Mouse (Mus musculus) G1E (cell line): Measurements from ENCODE around the gene Paf1. TPM values are rescaled to one million over a fixed set of nuclear protein-coding genes. Genes with fewer than 3 reads are reported as not detected.

Source experiments
- ATAC-seq: 2 replicates; pipeline ENCODE4 v1.8.0; 2016; ENCODE audit warnings: mild to moderate bottlenecking; ENCODE audit not compliant: insufficient number of reproducible peaks, poor library complexity, low FRiP score, severe bottlenecking; ENCODE audit errors: extremely low read depth
- DNase-seq: peaks from one replicate; pipeline ENCODE4 v3.0.0; 2012; ENCODE audit warnings: low spot score
- H3K27me3 ChIP-seq: 2 replicates; pipeline ENCODE4 v1.6.1; 2012; ENCODE audit warnings: mild to moderate bottlenecking, low read length, inconsistent platforms; ENCODE audit not compliant: insufficient read depth
- H3K36me3 ChIP-seq: replicated peaks from 2 replicates; pipeline ENCODE3; 2012; ENCODE audit warnings: mild to moderate bottlenecking, inconsistent platforms
- H3K4me1 ChIP-seq: 2 replicates; pipeline ENCODE4 v1.6.1; 2012; ENCODE audit warnings: low read depth, low read length, inconsistent platforms, mixed read lengths; ENCODE audit not compliant: insufficient read depth
- H3K4me3 ChIP-seq: 2 replicates; pipeline ENCODE4 v1.5.1; 2012; ENCODE audit warnings: low read depth, mild to moderate bottlenecking, inconsistent platforms, low read length, moderate library complexity, mixed read lengths
- H3K9me3 ChIP-seq: replicated peaks from 2 replicates; pipeline ENCODE4 v1.6.1; 2012; ENCODE audit warnings: inconsistent platforms
- CTCF ChIP-seq: IDR thresholded peaks from 2 replicates; pipeline ENCODE4 v1.5.1; 2012; ENCODE audit warnings: low read depth, low read length, inconsistent platforms, mixed read lengths
- GATA1 ChIP-seq: IDR thresholded peaks from 2 replicates; pipeline ENCODE4 v1.6.1; 2012; ENCODE audit warnings: borderline replicate concordance, low read length, inconsistent platforms, mixed read lengths
- GATA2 ChIP-seq: IDR thresholded peaks from 2 replicates; pipeline ENCODE4 v1.6.1; 2012; ENCODE audit warnings: low read depth, low read length, inconsistent platforms, borderline replicate concordance
- POLR2AphosphoS5 ChIP-seq: IDR thresholded peaks from 2 replicates; pipeline ENCODE4 v1.6.1; 2012; ENCODE audit warnings: low read depth, low read length, inconsistent platforms; ENCODE audit not compliant: insufficient replicate concordance
- TAL1 ChIP-seq: conservative IDR thresholded peaks from 2 replicates; pipeline ENCODE4 v1.6.1; 2012; ENCODE audit warnings: low read depth, low read length, inconsistent platforms, mixed read lengths
- polyA plus RNA-seq: library from polyadenylated mRNA; stranded (reverse); fragments of >175 nt; gene quantifications from 2 replicates; pipeline ENCODE4 v1.2.3, GENCODE M21; 2012
- total RNA-seq, 2 experiments: library from RNA; stranded (forward) in 1 of 2; stranded (reverse) in 1 of 2; fragments of 200-1000 nt in 1 of 2; fragments of >200 nt in 1 of 2; fragmentation: Nextera tagmentation in 1 of 2; gene quantifications; 2 replicates each; pipeline ENCODE4 v1.2.3; 2014 to 2017

The Paf1 gene
- total and polyA plus RNA-seq, 3 experiments: 68.5 to 170 (median 96.2) TPM

- TF ChIP-seq CTCF (no peak), TAL1 (no peak), GATA1 (no peak), GATA2 (no peak), POLR2AphosphoS5 (no peak)
- ATAC-seq (no peak), DNase-seq (no peak)
- Histone ChIP-seq H3K9me3 (no peaks in the 10 kb centered on the region), H3K36me3 (peaks cover 20% of the 10 kb centered on the region), H3K4me3 (no peak overlapping the region), H3K27me3 (peaks cover 32% of the 10 kb centered on the region), H3K4me1 (peaks cover 28% of the 10 kb centered on the region)
These were observed 24.4 kb upstream of the Paf1 start for GRCm38 (mm10) chr7:28368276-28368920.

DNA sequence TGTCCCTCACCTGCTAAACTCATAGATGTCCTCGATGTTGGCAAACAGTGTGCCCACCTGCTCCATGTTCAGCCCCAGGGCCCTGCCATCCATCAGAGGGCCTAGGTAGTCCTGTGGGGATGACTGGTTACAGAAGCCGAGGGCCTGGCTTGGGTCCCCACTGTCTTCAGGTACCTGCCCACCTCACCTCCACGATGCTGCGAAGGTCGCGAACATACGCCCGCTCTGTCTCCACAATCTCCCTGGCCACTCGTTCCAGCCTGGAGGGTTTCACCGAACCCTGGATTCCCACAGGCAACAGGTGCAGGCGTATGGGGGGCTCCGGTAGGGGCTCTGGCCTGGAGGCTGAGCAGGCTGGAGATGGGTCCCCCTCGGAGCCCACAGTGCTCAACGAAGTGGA lies 22.7 kb upstream of the Paf1 start:
- Histone ChIP-seq H3K9me3 (no peaks in the 10 kb centered on the region), H3K4me3 (no peak overlapping the region), H3K27me3 (peaks cover 20% of the 10 kb centered on the region), H3K36me3 (peaks cover 22% of the 10 kb centered on the region), H3K4me1 (peaks cover 43% of the 10 kb centered on the region)
- no peak for DNase-seq
- TF ChIP-seq GATA1 (no peak), POLR2AphosphoS5 (no peak), CTCF (no peak)
- no peak for ATAC-seq

- peaks cover 51% of the 10 kb centered on the region for H3K4me1 ChIP-seq
- DNase-seq: no peak
- TF ChIP-seq POLR2AphosphoS5 (no peak), TAL1 (no peak), CTCF (no peak), GATA2 (no peak), GATA1 (no peak)
These were observed 21.7 kb upstream of the Paf1 start for GRCm38 (mm10) chr7:28370977-28371513.

GRCm38 (mm10) chr7:28371514-28371989 lies 21.2 kb upstream of the Paf1 start:
- H3K4me1 ChIP-seq: peaks cover 56% of the 10 kb centered on the region
- ATAC-seq (no peak), DNase-seq (peak; percentile 79)
- H3K9me3 ChIP-seq: no peaks in the 10 kb centered on the region
- H3K36me3 ChIP-seq: peaks cover 24% of the 10 kb centered on the region
- peak overlapping the region; percentile 75 for H3K4me3 ChIP-seq
- H3K27me3 ChIP-seq: peaks cover 13% of the 10 kb centered on the region
- TF ChIP-seq CTCF (no peak), TAL1 (no peak)

More at GRCm38 (mm10) chr7:28370977-28371513, 21.7 kb upstream of the Paf1 start:
- Histone ChIP-seq H3K9me3 (no peaks in the 10 kb centered on the region), H3K27me3 (peaks cover 15% of the 10 kb centered on the region), H3K4me3 (peak overlapping the region; percentile 75), H3K36me3 (peaks cover 22% of the 10 kb centered on the region)
- no peak for ATAC-seq

GRCm38 (mm10) chr7:28372251-28373108 lies 20.3 kb upstream of the Paf1 start, which contains the start of gene Plekhg2:
TSS of gene Plekhg2 (minus strand) at chr7:28372599.
- Histone ChIP-seq H3K4me1 (peaks cover 64% of the 10 kb centered on the region), H3K4me3 (peak within 1 kb of the TSS; percentile 75), H3K9me3 (no peaks in the 10 kb centered on the region), H3K36me3 (peaks cover 30% of the 10 kb centered on the region), H3K27me3 (peaks cover 12% of the 10 kb centered on the region; the same call in 1 of the 2 replicates)
- DNase-seq: peak; percentile 88
- TF ChIP-seq POLR2AphosphoS5: no peak
- peak; percentile 51 for TF ChIP-seq CTCF
- ATAC-seq: peak; percentile 81

DNA sequence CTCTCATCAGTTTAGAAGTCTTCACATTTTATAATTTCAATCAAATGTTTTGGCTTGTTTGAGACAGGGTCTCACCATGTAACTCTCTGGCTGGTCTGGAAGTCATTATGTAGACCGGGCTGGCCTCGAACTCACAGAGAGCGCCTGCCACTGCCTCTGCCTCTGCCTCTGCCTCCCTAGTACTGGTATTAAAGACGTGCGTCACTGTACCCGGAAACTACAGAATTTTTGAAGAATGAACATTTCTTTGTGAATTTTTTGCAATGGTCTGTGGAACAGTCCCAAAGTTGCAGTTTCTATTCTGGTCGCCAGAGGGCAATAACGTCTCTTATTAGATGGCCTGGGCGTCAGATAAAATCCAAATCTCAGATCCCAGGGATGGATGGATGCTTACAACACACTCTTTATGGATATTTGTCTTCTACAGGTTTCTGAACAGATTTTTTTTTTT lies 19.6 kb upstream of the Paf1 start:
- DNase-seq (no peak), ATAC-seq (no peak)
- Histone ChIP-seq H3K36me3 (peaks cover 30% of the 10 kb centered on the region), H3K4me1 (peaks cover 68% of the 10 kb centered on the region), H3K27me3 (peaks cover 12% of the 10 kb centered on the region; the same call in 1 of the 2 replicates), H3K9me3 (no peaks in the 10 kb centered on the region), H3K4me3 (peak overlapping the region; percentile 75)
- TF ChIP-seq CTCF (peak; percentile 68; the same call in 1 of the 2 replicates), POLR2AphosphoS5 (no peak)
